Mouse (Mus musculus) bone marrow, adult 2 months (tissue): ENCODE measurements around the gene Cacna1e. TPM values are rescaled to one million over a fixed set of nuclear protein-coding genes. Genes with fewer than 3 reads are reported as not detected.

Experiments used
- H3K27ac ChIP-seq: fragments of 200-500 bp; 2 replicates; pipeline ENCODE4 v1.5.1; 2012; ENCODE audit warnings: low read depth, mild to moderate bottlenecking, control low read depth, inconsistent platforms, low read length; ENCODE audit not compliant: control insufficient read depth, poor library complexity, insufficient read depth
- H3K4me1 ChIP-seq: fragments of 200-500 bp; 2 replicates; pipeline ENCODE4 v1.6.1; 2011; ENCODE audit warnings: low read length; ENCODE audit not compliant: control insufficient read depth, insufficient read depth
- H3K4me3 ChIP-seq: fragments of 200-500 bp; replicated peaks from 2 replicates; pipeline ENCODE3; 2011; ENCODE audit warnings: mild to moderate bottlenecking, low read depth, low read length, control low read depth; ENCODE audit not compliant: control insufficient read depth
- CTCF ChIP-seq: fragments of 200-500 bp; IDR thresholded peaks from 2 replicates; pipeline ENCODE4 v1.5.1; 2011; ENCODE audit warnings: low read length, control low read depth; ENCODE audit not compliant: control insufficient read depth, insufficient read depth
- POLR2A ChIP-seq: fragments of 200-500 bp; IDR thresholded peaks from 2 replicates; pipeline ENCODE4 v1.6.1; 2011; ENCODE audit warnings: low read depth, mild to moderate bottlenecking, control low read depth, low read length, borderline replicate concordance; ENCODE audit not compliant: control insufficient read depth
- WGBS: fragments of 180-500 bp; shearing (Covaris S2); methylation state at CpG from one replicate; pipeline ENCODE4 v1.1.7; 2018; 5-methylcytosine and 5-hydroxymethylcytosine counted together
- polyA plus RNA-seq: library from polyadenylated mRNA; stranded (reverse); fragments of >200 nt; gene quantifications from 2 replicates; pipeline ENCODE4 v1.2.4, GENCODE M21; 2011; ENCODE audit warnings: low replicate concordance; ENCODE audit not compliant: missing spikeins, insufficient read depth, insufficient read length

The Cacna1e gene
- polyA plus RNA-seq, 1 experiment, result 13.6 TPM

DNA sequence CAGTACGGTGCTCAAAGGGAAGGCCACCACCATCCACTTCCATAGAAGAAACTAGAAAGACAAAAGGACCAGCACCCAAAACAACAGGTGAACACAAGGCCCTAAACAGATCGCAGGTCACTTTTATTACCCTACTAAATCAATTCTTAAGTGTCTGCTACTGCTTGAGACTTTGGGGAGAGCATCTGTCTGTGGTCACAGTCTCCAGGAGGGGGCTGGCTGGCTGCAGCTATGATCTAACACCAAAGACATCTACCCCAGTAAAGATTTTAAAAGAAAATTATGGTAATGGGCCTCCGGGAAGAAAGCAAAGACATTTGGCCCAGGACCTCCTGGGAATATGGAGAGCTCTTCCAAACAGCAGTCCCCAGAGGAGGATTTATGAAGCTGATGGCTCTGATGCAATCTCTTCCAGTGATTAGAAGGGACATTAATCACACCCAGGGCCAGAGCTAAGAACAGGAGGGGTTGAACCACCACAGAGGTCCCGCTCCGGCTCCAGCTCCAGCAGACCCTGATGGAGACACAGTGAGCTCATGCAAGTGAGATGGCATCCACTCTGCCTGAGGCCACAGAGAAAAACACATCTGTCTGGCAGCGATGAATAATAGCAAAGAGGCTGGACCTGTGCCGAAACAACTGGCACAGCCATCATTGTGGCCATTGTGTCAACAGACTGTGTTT is 178.3 kb downstream of the Cacna1e start:
- TF ChIP-seq CTCF, result no peak
- no peak for TF ChIP-seq POLR2A
- Histone ChIP-seq H3K27ac (no peak overlapping the region), H3K4me3 (no peak overlapping the region), H3K4me1 (no peaks in the 10 kb centered on the region; the same call in 1 of the 2 replicates)
- 87% methylated on average over 7 of the region's 7 CpGs for WGBS

- no peak for TF ChIP-seq POLR2A
- TF ChIP-seq CTCF, result no peak
- Histone ChIP-seq H3K27ac (no peak overlapping the region), H3K4me3 (no peak overlapping the region), H3K4me1 (no peaks in the 10 kb centered on the region; the same call in 1 of the 2 replicates)
- 33% methylated on average over 11 of the region's 11 CpGs for WGBS
Observed at GRCm38 (mm10) chr1:154704558-154705185, 179.6 kb downstream of the Cacna1e start.

- 74% methylated on average over 2 of the region's 2 CpGs for WGBS
- H3K4me3 ChIP-seq, result no peak overlapping the region
- H3K4me1 ChIP-seq, result no peaks in the 10 kb centered on the region; the same call in 1 of the 2 replicates
- no peak for TF ChIP-seq POLR2A
- no peak overlapping the region for H3K27ac ChIP-seq
Observed at GRCm38 (mm10) chr1:154702623-154703022, 181.7 kb downstream of the Cacna1e start.

- Histone ChIP-seq H3K27ac (no peak overlapping the region; the same call in 1 of the 2 replicates), H3K4me3 (no peak overlapping the region), H3K4me1 (no peaks in the 10 kb centered on the region; the same call in 1 of the 2 replicates)
- no peak for TF ChIP-seq CTCF
- TF ChIP-seq POLR2A, result no peak
- WGBS, result 66% methylated on average over 14 of the region's 14 CpGs
Observed at GRCm38 (mm10) chr1:154688876-154689665, 195.2 kb downstream of the Cacna1e start.

DNA sequence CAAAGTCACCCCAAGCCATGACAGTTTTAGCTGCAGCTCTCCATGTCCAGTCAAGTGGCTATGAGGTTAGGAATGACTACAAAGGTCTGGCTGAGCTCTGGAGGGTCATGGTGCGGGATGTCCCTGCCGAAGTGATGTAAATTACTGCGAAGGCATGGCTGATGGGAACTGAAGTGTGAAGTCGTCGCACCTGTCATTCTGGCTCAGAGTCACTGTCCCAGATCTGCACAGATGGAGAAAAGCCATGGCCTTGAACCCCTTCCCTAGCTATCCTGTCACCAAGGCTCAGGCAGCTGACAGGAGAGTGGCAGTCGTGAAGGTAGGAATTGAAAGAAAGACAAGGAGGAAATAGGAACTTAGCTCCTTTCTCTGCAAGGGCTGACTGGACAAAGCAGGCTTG is 197.4 kb downstream of the Cacna1e start:
- WGBS, result 69% methylated on average over 6 of the region's 6 CpGs
- no peak for TF ChIP-seq CTCF
- TF ChIP-seq POLR2A, result no peak
- Histone ChIP-seq H3K27ac (no peak overlapping the region), H3K4me1 (no peaks in the 10 kb centered on the region; the same call in 1 of the 2 replicates), H3K4me3 (no peak overlapping the region)

GRCm38 (mm10) chr1:154683477-154684106 is 200.7 kb downstream of the Cacna1e start:
- WGBS, result 63% methylated on average over 1 of the region's 1 CpGs

DNA sequence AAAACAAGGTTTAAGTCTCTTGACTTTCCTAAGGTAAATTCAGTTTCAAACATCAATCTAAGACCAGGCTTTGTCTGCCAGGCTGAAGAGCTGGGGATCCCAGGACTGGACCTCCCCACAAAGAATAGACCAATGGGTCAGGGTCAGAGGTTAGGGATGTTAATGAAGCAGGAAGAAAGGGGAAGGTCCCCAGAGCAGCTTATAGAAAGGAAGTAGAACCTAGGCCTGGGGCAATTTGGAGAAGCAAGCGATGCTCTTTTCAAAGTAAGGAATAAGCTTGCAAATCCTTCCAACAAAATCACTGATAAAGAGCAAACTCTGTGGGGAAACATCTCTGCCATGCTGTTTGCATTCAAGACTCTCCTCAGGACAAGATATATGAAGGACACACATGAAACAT is 205.3 kb downstream of the Cacna1e start:
- 40% methylated on average over 1 of the region's 1 CpGs for WGBS
- TF ChIP-seq CTCF, result no peak
- no peak for TF ChIP-seq POLR2A
- Histone ChIP-seq H3K27ac (no peak overlapping the region), H3K4me3 (no peak overlapping the region), H3K4me1 (no peaks in the 10 kb centered on the region; the same call in 1 of the 2 replicates)

More at GRCm38 (mm10) chr1:154683477-154684106, 200.7 kb downstream of the Cacna1e start:
- TF ChIP-seq CTCF, result no peak
- TF ChIP-seq POLR2A, result no peak
- no peak overlapping the region for H3K27ac ChIP-seq
- H3K4me3 ChIP-seq, result no peak overlapping the region
- no peaks in the 10 kb centered on the region; the same call in 1 of the 2 replicates for H3K4me1 ChIP-seq

- 84% methylated on average over 3 of the region's 3 CpGs for WGBS
- Histone ChIP-seq H3K4me3 (no peak overlapping the region), H3K4me1 (no peaks in the 10 kb centered on the region; the same call in 1 of the 2 replicates), H3K27ac (no peak overlapping the region)
- no peak for TF ChIP-seq POLR2A
Observed at GRCm38 (mm10) chr1:154678151-154678550, 206.2 kb downstream of the Cacna1e start.

DNA sequence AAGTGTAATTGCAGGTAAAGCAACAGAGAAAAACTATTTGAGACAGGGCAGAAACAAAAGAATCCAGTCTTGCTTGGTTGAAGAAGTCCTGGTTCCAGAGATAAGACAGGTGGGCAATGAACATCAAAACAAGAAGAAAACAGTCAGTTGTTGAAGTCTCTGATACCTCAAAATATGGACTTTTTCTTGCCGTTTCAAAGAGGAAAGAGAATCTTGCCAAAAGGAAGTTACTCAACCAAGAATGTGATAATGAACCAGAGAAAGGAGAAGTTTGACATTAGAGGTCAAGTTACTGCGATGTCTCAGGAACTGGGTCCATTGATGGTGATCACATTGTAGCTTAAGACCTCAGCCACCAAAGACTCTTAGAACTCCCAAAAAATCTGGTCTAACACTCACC is 206.6 kb downstream of the Cacna1e start:
- no peak for TF ChIP-seq CTCF
- TF ChIP-seq POLR2A, result no peak
- WGBS, result 2% methylated on average over 2 of the region's 2 CpGs

More for the DNA sequence above, 206.6 kb downstream of the Cacna1e start:
- H3K4me1 ChIP-seq, result no peaks in the 10 kb centered on the region; the same call in 1 of the 2 replicates
- H3K4me3 ChIP-seq, result no peak overlapping the region
- H3K27ac ChIP-seq, result no peak overlapping the region
